Mouse (Mus musculus) myocyte (in vitro differentiated cells): ENCODE measurements around the gene Erbb2. TPM values are rescaled to one million over a fixed set of nuclear protein-coding genes. Genes with fewer than 3 reads are reported as not detected.
A peak's percentile ranks its signal among the peaks of the same experiment; 100 is the strongest.

Source experiments
- H3K27me3 ChIP-seq: one replicate; pipeline ENCODE4 v1.6.1; 2011; ENCODE audit not compliant: control insufficient read depth, insufficient read depth, insufficient read length
- H3K36me3 ChIP-seq: one replicate; pipeline ENCODE4 v1.6.1; 2011; ENCODE audit not compliant: control insufficient read depth, insufficient read depth
- H3K4me2 ChIP-seq: one replicate; pipeline ENCODE4 v1.6.1; 2011; ENCODE audit warnings: low read depth, control low read depth
- H3K4me3 ChIP-seq: one replicate; pipeline ENCODE4 v1.5.1; 2011; ENCODE audit warnings: mild to moderate bottlenecking, control low read depth, moderate library complexity
- H3K79me2 ChIP-seq: one replicate; pipeline ENCODE4 v1.6.1; 2011; ENCODE audit not compliant: control insufficient read depth, insufficient read depth
- H3ac ChIP-seq: one replicate; pipeline ENCODE4 v1.6.1; 2011; ENCODE audit not compliant: control insufficient read depth, insufficient read length
- CEBPB ChIP-seq: IDR thresholded peaks from 2 replicates; pipeline ENCODE4 v1.6.1; 2011; ENCODE audit warnings: mild to moderate bottlenecking, moderate library complexity; ENCODE audit not compliant: poor library complexity, insufficient read depth, severe bottlenecking
- E2F4 ChIP-seq: IDR thresholded peaks from one replicate; pipeline ENCODE4 v1.6.1; 2011; ENCODE audit warnings: mild to moderate bottlenecking, control low read depth, moderate library complexity; ENCODE audit not compliant: insufficient read depth
- MAX ChIP-seq: IDR thresholded peaks from one replicate; pipeline ENCODE4 v1.6.1; 2011; ENCODE audit warnings: low read depth, mild to moderate bottlenecking, control low read depth
- MYOD1 ChIP-seq, 3 experiments: IDR thresholded peaks; one replicate each; pipeline ENCODE4 v1.6.1; 2011; ENCODE audit warnings: control low read depth in 2 of 3, low read depth in 2 of 3, mild to moderate bottlenecking in 2 of 3, moderate library complexity in 1 of 3; ENCODE audit not compliant: insufficient read length in 2 of 3, control insufficient read depth in 1 of 3
- MYOG ChIP-seq, 3 experiments: IDR thresholded peaks; one replicate each; pipeline ENCODE4 v1.6.1; 2011; ENCODE audit warnings: control low read depth in 2 of 3, low read depth in 2 of 3, mild to moderate bottlenecking in 2 of 3; ENCODE audit not compliant: insufficient read length in 2 of 3, control insufficient read depth in 1 of 3, insufficient read depth in 1 of 3
- POLR2A ChIP-seq: IDR thresholded peaks from one replicate; pipeline ENCODE4 v1.6.1; 2011; ENCODE audit warnings: low read depth, mild to moderate bottlenecking, control low read depth, moderate library complexity; ENCODE audit not compliant: insufficient read length
- POLR2AphosphoS2 ChIP-seq: IDR thresholded peaks from one replicate; pipeline ENCODE4 v1.6.1; 2011; ENCODE audit warnings: low read depth, control low read depth; ENCODE audit not compliant: insufficient read length
- REST ChIP-seq: IDR thresholded peaks from one replicate; pipeline ENCODE4 v1.6.1; 2011; ENCODE audit warnings: mild to moderate bottlenecking, control low read depth, moderate library complexity; ENCODE audit not compliant: insufficient read depth, insufficient read length
- SRF ChIP-seq: IDR thresholded peaks from one replicate; pipeline ENCODE4 v1.6.1; 2011; ENCODE audit warnings: low read depth; ENCODE audit not compliant: control insufficient read depth, insufficient read length
- TCF12 ChIP-seq: IDR thresholded peaks from one replicate; pipeline ENCODE4 v1.6.1; 2011; ENCODE audit warnings: mild to moderate bottlenecking, control low read depth; ENCODE audit not compliant: poor library complexity, insufficient read depth, severe bottlenecking
- TCF3 ChIP-seq: IDR thresholded peaks from one replicate; pipeline ENCODE4 v1.6.1; 2011; ENCODE audit warnings: low read depth, control low read depth; ENCODE audit not compliant: insufficient read length
- USF1 ChIP-seq: IDR thresholded peaks from one replicate; pipeline ENCODE4 v1.6.1; 2011; ENCODE audit warnings: low read depth, mild to moderate bottlenecking, control low read depth, moderate library complexity
- polyA plus RNA-seq: library from polyadenylated mRNA; unstranded; fragments of >200 nt; fragmentation: generic; extraction: Trizol; gene quantifications from one replicate; pipeline ENCODE4 v1.2.1, GENCODE M21; 2012; ENCODE audit warnings: missing spikeins

Erbb2 gene
- polyA plus RNA-seq, 1 experiment: 33.5 TPM

GRCm38 (mm10) chr11:98384721-98385637 lies 27.3 kb upstream of the Erbb2 start:
- peaks cover 19% of the 10 kb centered on the region for H3K27me3 ChIP-seq
- H3K4me2 ChIP-seq: peak overlapping the region; percentile 56
- H3K79me2 ChIP-seq: no peaks in the 10 kb centered on the region
- TF ChIP-seq TCF12 (no peak), POLR2AphosphoS2 (peak; percentile 36), USF1 (no peak), REST (no peak), MYOD1 (IDR thresholded peaks at IDR 0.05; ENCODE audit: control insufficient read depth in 1 of 3, insufficient read length in 2 of 3, low read depth in 2 of 3) (peak in 1 of 3 experiments; percentile 78), SRF (no peak), E2F4 (no peak), TCF3 (no peak), POLR2A (peak; percentile 46), MAX (no peak), CEBPB (no peak), MYOG (IDR thresholded peaks at IDR 0.05; ENCODE audit: control insufficient read depth in 1 of 3, insufficient read depth in 1 of 3, insufficient read length in 2 of 3, low read depth in 2 of 3) (peak in 2 of 3 experiments; percentile 40 to 64)
- H3ac ChIP-seq: no peak overlapping the region
- H3K36me3 ChIP-seq: no peaks in the 10 kb centered on the region
- peak overlapping the region; percentile 20 for H3K4me3 ChIP-seq

GRCm38 (mm10) chr11:98385638-98386585 lies 26.4 kb upstream of the Erbb2 start, which contains the start of gene Pnmt:
Gene Pnmt, plus strand, starts transcription at chr11:98386450.
- no peaks in the 10 kb centered on the region for H3K36me3 ChIP-seq
- no peak within 1 kb of the TSS for H3K4me3 ChIP-seq
- no peak for TF ChIP-seq MYOG (IDR thresholded peaks at IDR 0.05; ENCODE audit: control insufficient read depth in 1 of 3, insufficient read depth in 1 of 3, insufficient read length in 2 of 3, low read depth in 2 of 3)
- peak; percentile 39 for TF ChIP-seq POLR2A
- no peak for TF ChIP-seq SRF
- no peak for TF ChIP-seq MAX
- no peak for TF ChIP-seq TCF12
- no peak for TF ChIP-seq E2F4
- peak; percentile 30 for TF ChIP-seq POLR2AphosphoS2
- no peak for TF ChIP-seq TCF3
- TF ChIP-seq REST: no peak
- peak within 1 kb of the TSS; percentile 41 for H3K4me2 ChIP-seq
- peaks cover 19% of the 10 kb centered on the region for H3K27me3 ChIP-seq
- no peak within 1 kb of the TSS for H3ac ChIP-seq
- no peaks in the 10 kb centered on the region for H3K79me2 ChIP-seq

GRCm38 (mm10) chr11:98386596-98386995 lies 25.7 kb upstream of the Erbb2 start:
- no peak overlapping the region for H3K4me3 ChIP-seq
- H3K79me2 ChIP-seq: no peaks in the 10 kb centered on the region
- H3K36me3 ChIP-seq: no peaks in the 10 kb centered on the region
- H3ac ChIP-seq: no peak overlapping the region
- H3K27me3 ChIP-seq: peaks cover 19% of the 10 kb centered on the region
- no peak overlapping the region for H3K4me2 ChIP-seq
- TF ChIP-seq POLR2AphosphoS2: no peak
- no peak for TF ChIP-seq POLR2A

GRCm38 (mm10) chr11:98387056-98387577 lies 25.2 kb upstream of the Erbb2 start:
- no peak overlapping the region for H3K4me3 ChIP-seq
- H3K27me3 ChIP-seq: peaks cover 19% of the 10 kb centered on the region
- no peak overlapping the region for H3ac ChIP-seq
- H3K79me2 ChIP-seq: no peaks in the 10 kb centered on the region
- H3K4me2 ChIP-seq: no peak overlapping the region
- no peaks in the 10 kb centered on the region for H3K36me3 ChIP-seq
- TF ChIP-seq USF1 (no peak), MYOD1 (IDR thresholded peaks at IDR 0.05; ENCODE audit: control insufficient read depth in 1 of 3, insufficient read length in 2 of 3, low read depth in 2 of 3) (no peak), REST (no peak), E2F4 (no peak), POLR2AphosphoS2 (no peak), SRF (no peak), MYOG (IDR thresholded peaks at IDR 0.05; ENCODE audit: control insufficient read depth in 1 of 3, insufficient read depth in 1 of 3, insufficient read length in 2 of 3, low read depth in 2 of 3) (no peak), POLR2A (no peak), TCF12 (no peak), CEBPB (no peak), MAX (no peak), TCF3 (no peak)
